Mouse (Mus musculus): Measurements from ENCODE around the gene Bcl2l11. TPM values are rescaled to one million over a fixed set of nuclear protein-coding genes. Genes with fewer than 3 reads are reported as not detected.

Bcl2l11 gene
- polyA plus RNA-seq, 1 experiment from 2014 or later = 20.2 TPM

DNA sequence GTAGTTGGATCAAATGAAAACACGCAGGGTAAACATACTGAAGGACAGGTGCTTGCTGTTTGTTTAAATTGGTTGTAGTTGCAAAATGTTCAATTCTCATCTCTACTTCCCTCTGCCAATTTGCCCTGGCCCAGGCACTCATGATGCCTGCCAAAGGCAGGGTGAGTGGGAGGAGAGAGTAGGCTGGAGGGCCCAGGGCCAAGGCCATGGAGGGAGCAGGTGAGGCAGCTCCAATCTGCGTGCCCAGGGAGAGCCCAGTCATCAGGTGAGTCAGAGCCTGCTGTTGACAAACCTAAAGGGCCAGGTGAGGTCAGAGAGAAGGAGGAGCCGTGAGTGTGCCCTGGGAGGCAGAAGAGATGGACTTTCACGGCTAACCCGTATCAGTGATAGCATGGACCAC lies 46.4 kb downstream of the Bcl2l11 start:
- no peak for DNase-seq (ENCODE audit: low spot score)
- H3K4me2 ChIP-seq (ENCODE audit: low read depth, low read length) = no peak overlapping the region
- H3K36me3 ChIP-seq (replicated peaks; ENCODE audit: control insufficient read depth, insufficient read depth, low read depth, low read length) = no peaks in the 10 kb centered on the region
- no peaks in the 10 kb centered on the region; the same call in 1 of the 2 replicates for H3K4me1 ChIP-seq (ENCODE audit: control insufficient read depth, insufficient read depth, low read length)
- H3K27me3 ChIP-seq (ENCODE audit: control insufficient read depth, insufficient read depth, low read length) = no peaks in the 10 kb centered on the region
- no peak for ATAC-seq (replicated peaks; ENCODE audit: insufficient number of reproducible peaks, low FRiP score, low TSS enrichment, low read depth)
- no peak overlapping the region for H3K9ac ChIP-seq (replicated peaks; ENCODE audit: low read length)
- H3K9me3 ChIP-seq (replicated peaks; ENCODE audit: control insufficient read depth, low read length) = no peaks in the 10 kb centered on the region
- no peak overlapping the region for H3K4me3 ChIP-seq (ENCODE audit: low read depth, low read length)
- no peak overlapping the region for H3K27ac ChIP-seq (replicated peaks; ENCODE audit: low read depth, low read length)
- 93% methylated on average over 5 of the region's 5 CpGs for WGBS

DNA sequence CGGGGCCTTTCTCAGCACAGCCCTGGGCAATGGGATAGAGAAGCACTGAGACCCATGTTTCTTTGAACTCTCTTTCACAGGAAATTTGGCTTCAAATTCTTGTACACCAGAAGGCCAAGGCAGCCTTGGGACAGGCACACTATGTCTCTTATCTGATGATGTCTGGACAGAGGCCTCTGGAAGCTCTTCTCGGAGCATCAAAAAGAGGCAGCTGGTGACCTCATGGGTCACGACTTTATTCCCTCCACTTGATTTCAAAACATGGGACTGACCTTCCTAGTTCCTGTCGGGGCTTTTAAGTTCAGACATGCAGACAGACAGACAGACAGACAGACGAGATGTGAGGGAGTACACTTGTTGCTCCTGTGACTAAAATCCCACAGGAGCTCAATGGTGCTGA lies 48.3 kb downstream of the Bcl2l11 start:
- H3K9me3 ChIP-seq (replicated peaks; ENCODE audit: control insufficient read depth, low read length) = no peaks in the 10 kb centered on the region
- no peak overlapping the region for H3K27ac ChIP-seq (replicated peaks; ENCODE audit: low read depth, low read length)
- H3K4me2 ChIP-seq (ENCODE audit: low read depth, low read length) = no peak overlapping the region

GRCm38 (mm10) chr2:128174604-128175342 lies 48.9 kb downstream of the Bcl2l11 start:
- H3K4me2 ChIP-seq (ENCODE audit: low read depth, low read length) = no peak overlapping the region
- no peaks in the 10 kb centered on the region for H3K27me3 ChIP-seq (ENCODE audit: control insufficient read depth, insufficient read depth, low read length)
- H3K9me3 ChIP-seq (replicated peaks; ENCODE audit: control insufficient read depth, low read length) = no peaks in the 10 kb centered on the region
- no peak for DNase-seq (ENCODE audit: low spot score)
- H3K4me1 ChIP-seq (ENCODE audit: control insufficient read depth, insufficient read depth, low read length) = no peaks in the 10 kb centered on the region; the same call in 1 of the 2 replicates
- H3K27ac ChIP-seq (replicated peaks; ENCODE audit: low read depth, low read length) = no peak overlapping the region
- no peak overlapping the region for H3K9ac ChIP-seq (replicated peaks; ENCODE audit: low read length)
- no peak overlapping the region for H3K4me3 ChIP-seq (ENCODE audit: low read depth, low read length)
- ATAC-seq (replicated peaks; ENCODE audit: insufficient number of reproducible peaks, low FRiP score, low TSS enrichment, low read depth) = no peak
- WGBS = 68% methylated on average over 9 of the region's 9 CpGs
- H3K36me3 ChIP-seq (replicated peaks; ENCODE audit: control insufficient read depth, insufficient read depth, low read depth, low read length) = no peaks in the 10 kb centered on the region

More for the DNA sequence above, 48.3 kb downstream of the Bcl2l11 start:
- Histone ChIP-seq H3K27me3 (ENCODE audit: control insufficient read depth, insufficient read depth, low read length) (no peaks in the 10 kb centered on the region), H3K36me3 (replicated peaks; ENCODE audit: control insufficient read depth, insufficient read depth, low read depth, low read length) (no peaks in the 10 kb centered on the region), H3K9ac (replicated peaks; ENCODE audit: low read length) (no peak overlapping the region), H3K4me3 (ENCODE audit: low read depth, low read length) (no peak overlapping the region), H3K4me1 (ENCODE audit: control insufficient read depth, insufficient read depth, low read length) (no peaks in the 10 kb centered on the region; the same call in 1 of the 2 replicates)
- no peak for DNase-seq (ENCODE audit: low spot score)
- WGBS = 40% methylated on average over 5 of the region's 5 CpGs
- ATAC-seq (replicated peaks; ENCODE audit: insufficient number of reproducible peaks, low FRiP score, low TSS enrichment, low read depth) = no peak

GRCm38 (mm10) chr2:128175625-128176024 lies 49.8 kb downstream of the Bcl2l11 start:
- Histone ChIP-seq H3K9me3 (replicated peaks; ENCODE audit: control insufficient read depth, low read length) (no peaks in the 10 kb centered on the region), H3K9ac (replicated peaks; ENCODE audit: low read length) (no peak overlapping the region), H3K4me2 (ENCODE audit: low read depth, low read length) (no peak overlapping the region), H3K27ac (replicated peaks; ENCODE audit: low read depth, low read length) (no peak overlapping the region), H3K4me1 (ENCODE audit: control insufficient read depth, insufficient read depth, low read length) (peaks cover 3% of the 10 kb centered on the region; the same call in 1 of the 2 replicates), H3K27me3 (ENCODE audit: control insufficient read depth, insufficient read depth, low read length) (no peaks in the 10 kb centered on the region), H3K36me3 (replicated peaks; ENCODE audit: control insufficient read depth, insufficient read depth, low read depth, low read length) (no peaks in the 10 kb centered on the region), H3K4me3 (ENCODE audit: low read depth, low read length) (no peak overlapping the region)
- DNase-seq (ENCODE audit: low spot score) (no peak), ATAC-seq (replicated peaks; ENCODE audit: insufficient number of reproducible peaks, low FRiP score, low TSS enrichment, low read depth) (no peak)
- 91% methylated on average over 6 of the region's 6 CpGs for WGBS

DNA sequence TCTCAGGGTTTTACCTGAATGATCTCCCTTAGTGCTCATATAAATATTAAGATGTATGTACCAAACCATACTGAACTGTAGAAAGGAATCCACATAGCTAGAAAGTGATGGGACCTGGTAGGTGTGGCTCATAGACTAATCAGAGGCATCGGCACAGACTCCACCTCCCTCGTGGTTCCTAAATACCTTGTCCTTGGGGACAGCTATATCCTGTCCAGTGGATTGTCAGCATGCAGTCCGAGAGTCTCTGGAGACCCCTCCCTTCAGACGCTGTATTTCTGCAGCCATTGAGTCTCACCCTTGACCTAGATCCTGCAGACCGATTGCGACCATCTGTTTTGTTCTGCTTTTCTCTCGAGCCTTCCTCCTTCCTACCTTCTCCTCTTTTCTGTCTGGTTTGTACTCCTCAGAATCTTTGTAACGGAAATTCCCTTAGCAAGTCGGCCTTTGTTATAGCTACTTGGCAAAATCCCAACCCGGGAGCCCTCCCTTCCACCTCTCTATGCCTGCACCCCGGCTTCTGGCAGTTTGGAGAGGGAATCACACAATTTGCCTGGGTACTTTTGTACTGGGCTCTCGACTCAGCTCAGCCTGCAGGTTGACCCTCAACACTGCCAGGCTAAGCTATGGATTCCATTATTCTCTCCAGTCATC lies 50.7 kb downstream of the Bcl2l11 start:
- 53% methylated on average over 12 of the region's 12 CpGs for WGBS
- Histone ChIP-seq H3K9ac (replicated peaks; ENCODE audit: low read length) (no peak overlapping the region), H3K4me3 (ENCODE audit: low read depth, low read length) (no peak overlapping the region), H3K27me3 (ENCODE audit: control insufficient read depth, insufficient read depth, low read length) (no peaks in the 10 kb centered on the region), H3K4me2 (ENCODE audit: low read depth, low read length) (no peak overlapping the region), H3K36me3 (replicated peaks; ENCODE audit: control insufficient read depth, insufficient read depth, low read depth, low read length) (no peaks in the 10 kb centered on the region), H3K4me1 (ENCODE audit: control insufficient read depth, insufficient read depth, low read length) (peaks cover 3% of the 10 kb centered on the region; the same call in 1 of the 2 replicates), H3K9me3 (replicated peaks; ENCODE audit: control insufficient read depth, low read length) (no peaks in the 10 kb centered on the region), H3K27ac (replicated peaks; ENCODE audit: low read depth, low read length) (no peak overlapping the region)
- no peak for ATAC-seq (replicated peaks; ENCODE audit: insufficient number of reproducible peaks, low FRiP score, low TSS enrichment, low read depth)
- DNase-seq (ENCODE audit: low spot score) = no peak

GRCm38 (mm10) chr2:128177241-128177661 lies 51.4 kb downstream of the Bcl2l11 start:
- Histone ChIP-seq H3K4me2 (ENCODE audit: low read depth, low read length) (no peak overlapping the region), H3K9ac (replicated peaks; ENCODE audit: low read length) (no peak overlapping the region), H3K9me3 (replicated peaks; ENCODE audit: control insufficient read depth, low read length) (no peaks in the 10 kb centered on the region), H3K27ac (replicated peaks; ENCODE audit: low read depth, low read length) (no peak overlapping the region), H3K4me1 (ENCODE audit: control insufficient read depth, insufficient read depth, low read length) (peaks cover 3% of the 10 kb centered on the region; the same call in 1 of the 2 replicates), H3K27me3 (ENCODE audit: control insufficient read depth, insufficient read depth, low read length) (no peaks in the 10 kb centered on the region), H3K4me3 (ENCODE audit: low read depth, low read length) (no peak overlapping the region), H3K36me3 (replicated peaks; ENCODE audit: control insufficient read depth, insufficient read depth, low read depth, low read length) (no peaks in the 10 kb centered on the region)
- 69% methylated on average over 5 of the region's 5 CpGs for WGBS
- ATAC-seq (replicated peaks; ENCODE audit: insufficient number of reproducible peaks, low FRiP score, low TSS enrichment, low read depth) (no peak), DNase-seq (ENCODE audit: low spot score) (no peak)

- Histone ChIP-seq H3K4me2 (ENCODE audit: low read depth, low read length) (no peak overlapping the region), H3K9ac (replicated peaks; ENCODE audit: low read length) (no peak overlapping the region), H3K27ac (replicated peaks; ENCODE audit: low read depth, low read length) (no peak overlapping the region), H3K4me3 (ENCODE audit: low read depth, low read length) (no peak overlapping the region), H3K9me3 (replicated peaks; ENCODE audit: control insufficient read depth, low read length) (no peaks in the 10 kb centered on the region), H3K27me3 (ENCODE audit: control insufficient read depth, insufficient read depth, low read length) (no peaks in the 10 kb centered on the region), H3K4me1 (ENCODE audit: control insufficient read depth, insufficient read depth, low read length) (peaks cover 3% of the 10 kb centered on the region; the same call in 1 of the 2 replicates), H3K36me3 (replicated peaks; ENCODE audit: control insufficient read depth, insufficient read depth, low read depth, low read length) (no peaks in the 10 kb centered on the region)
- 60% methylated on average over 18 of the region's 18 CpGs for WGBS
- DNase-seq (ENCODE audit: low spot score) = no peak
- ATAC-seq (replicated peaks; ENCODE audit: insufficient number of reproducible peaks, low FRiP score, low TSS enrichment, low read depth) = no peak
These were observed 53.4 kb downstream of the Bcl2l11 start for GRCm38 (mm10) chr2:128179126-128179807.

All from embryonic facial prominence, embryonic 11.5 days (tissue).